Mouse (Mus musculus) intestine, postnatal 0 days (tissue): ENCODE data around the gene Slco3a1. TPM values are rescaled to one million over a fixed set of nuclear protein-coding genes. Genes with fewer than 3 reads are reported as not detected.

ENCODE experiments used
- ATAC-seq: fragments of 200-750 bp; cut with Nextera tagmentation; 2 replicates; pipeline ENCODE4 v1.8.0; 2017; ENCODE audit warnings: mild to moderate bottlenecking, moderate TSS enrichment, moderate library complexity
- H3K27ac ChIP-seq: fragments of 300-500 bp; sonication (generic); 2 replicates; pipeline ENCODE4 v1.5.1; 2014; ENCODE audit warnings: mild to moderate bottlenecking, low read depth, low read length, moderate library complexity
- H3K27me3 ChIP-seq: fragments of 300-500 bp; sonication (generic); replicated peaks from 2 replicates; pipeline ENCODE4 v1.6.1; 2014; ENCODE audit warnings: low read length, mixed read lengths; ENCODE audit not compliant: control insufficient read depth, insufficient read depth
- H3K36me3 ChIP-seq: fragments of 300-500 bp; sonication (generic); 2 replicates; pipeline ENCODE4 v1.6.1; 2014; ENCODE audit warnings: mild to moderate bottlenecking, moderate library complexity; ENCODE audit not compliant: control insufficient read depth, insufficient read depth
- H3K4me1 ChIP-seq: fragments of 300-500 bp; sonication (generic); replicated peaks from 2 replicates; pipeline ENCODE4 v1.6.1; 2014; ENCODE audit warnings: antibody characterized with exemption, low read length, mixed read lengths; ENCODE audit not compliant: control insufficient read depth, insufficient read depth
- H3K4me2 ChIP-seq: fragments of 300-500 bp; sonication (generic); replicated peaks from 2 replicates; pipeline ENCODE4 v1.6.1; 2014; ENCODE audit warnings: low read depth, mild to moderate bottlenecking, moderate library complexity
- H3K4me3 ChIP-seq: fragments of 300-500 bp; sonication (generic); 2 replicates; pipeline ENCODE4 v1.5.1; 2014; ENCODE audit warnings: low read depth, low read length
- H3K9ac ChIP-seq: fragments of 300-500 bp; sonication (generic); 2 replicates; pipeline ENCODE4 v1.6.1; 2014; ENCODE audit warnings: mild to moderate bottlenecking, low read depth, low read length
- H3K9me3 ChIP-seq: fragments of 300-500 bp; sonication (generic); 2 replicates; pipeline ENCODE4 v1.6.1; 2016; ENCODE audit warnings: mixed run types; ENCODE audit not compliant: control insufficient read depth
- CTCF ChIP-seq: sonication (generic); IDR thresholded peaks from 2 replicates; pipeline ENCODE4 v1.5.1; 2016; ENCODE audit warnings: low read depth, mild to moderate bottlenecking, control low read depth, antibody characterized with exemption, moderate library complexity
- WGBS: fragments of 180-500 bp; shearing (Covaris S2); extraction: QIAGEN DNeasy Blood & Tissue Kit; methylation state at CpG from one replicate; pipeline ENCODE4 v1.1.7; 2014; 5-methylcytosine and 5-hydroxymethylcytosine counted together
- polyA plus RNA-seq: library from polyadenylated mRNA; unstranded; fragments of >200 nt; fragmentation: Nextera tagmentation; extraction: Ambion mirVana; gene quantifications from 2 replicates; pipeline ENCODE4 v1.2.1, GENCODE M21; 2015

The Slco3a1 gene
- polyA plus RNA-seq, 1 experiment from 2014 or later: 8.1 TPM

DNA sequence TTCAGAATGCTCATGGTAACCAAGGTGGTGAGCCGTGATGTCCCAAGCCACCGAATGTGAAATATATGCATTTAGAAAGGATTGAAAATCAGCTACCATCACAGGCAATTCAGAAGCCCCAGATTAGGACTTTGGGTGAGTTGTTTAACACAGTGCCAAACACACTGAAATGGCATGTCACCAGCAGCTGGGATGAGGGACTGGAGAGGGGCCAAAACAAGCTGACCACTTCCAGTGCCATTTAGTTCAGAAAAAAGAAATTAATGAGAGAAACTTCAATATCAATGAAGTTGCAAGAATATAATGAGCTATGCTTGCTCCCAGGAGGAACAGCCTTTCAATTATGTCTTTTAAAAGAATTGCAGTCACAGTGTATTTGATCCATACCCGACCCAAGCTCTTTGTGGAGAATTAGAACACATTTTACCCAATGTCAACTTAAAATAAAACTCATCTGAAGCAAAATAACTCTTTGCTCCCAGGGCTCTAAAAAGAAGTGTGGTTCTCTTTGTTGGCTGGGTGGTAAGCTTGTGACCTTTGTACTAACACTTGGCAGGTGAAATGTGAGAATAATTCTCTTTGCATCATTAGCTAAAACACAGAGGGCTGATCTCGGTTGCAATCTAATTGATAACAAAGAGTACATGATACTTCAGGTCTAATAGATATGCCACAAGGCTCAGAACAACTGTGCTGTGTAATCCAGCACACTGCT, 56.2 kb downstream of the Slco3a1 start:
- no peak for ATAC-seq
- Histone ChIP-seq H3K27ac (no peak overlapping the region), H3K36me3 (no peaks in the 10 kb centered on the region), H3K4me1 (no peaks in the 10 kb centered on the region), H3K27me3 (no peaks in the 10 kb centered on the region), H3K4me3 (no peak overlapping the region), H3K9ac (no peak overlapping the region), H3K9me3 (no peaks in the 10 kb centered on the region), H3K4me2 (no peak overlapping the region)
- TF ChIP-seq CTCF: no peak
- 83% methylated on average over 4 of the region's 4 CpGs for WGBS

GRCm38 (mm10) chr7:74497203-74497602, 57.4 kb downstream of the Slco3a1 start:
- no peaks in the 10 kb centered on the region for H3K27me3 ChIP-seq
- TF ChIP-seq CTCF: no peak
- 26% methylated on average over 2 of the region's 2 CpGs for WGBS
- H3K9ac ChIP-seq: no peak overlapping the region
- no peak overlapping the region for H3K4me2 ChIP-seq
- no peak overlapping the region for H3K4me3 ChIP-seq
- H3K4me1 ChIP-seq: no peaks in the 10 kb centered on the region
- H3K9me3 ChIP-seq: no peaks in the 10 kb centered on the region
- H3K36me3 ChIP-seq: no peaks in the 10 kb centered on the region
- H3K27ac ChIP-seq: no peak overlapping the region
- no peak for ATAC-seq

DNA sequence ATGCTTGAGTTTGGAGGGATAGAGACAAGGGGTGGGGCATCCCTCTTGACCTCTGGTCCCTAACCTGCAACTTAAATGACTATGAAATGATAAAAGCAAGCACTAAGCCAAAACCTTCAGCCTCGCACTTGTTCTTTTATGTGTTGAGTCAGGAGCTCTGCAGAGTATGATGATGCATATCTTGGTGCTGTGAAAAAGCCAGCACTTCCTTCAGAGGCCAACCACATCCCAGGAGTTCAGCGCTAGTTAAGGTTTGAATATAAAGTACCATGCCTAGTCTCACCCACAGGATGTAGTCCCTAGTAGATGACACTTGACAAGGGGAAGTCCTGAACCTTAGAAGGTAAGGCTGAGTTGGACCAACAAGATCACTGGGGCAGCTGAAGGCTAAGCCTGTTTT, 59.1 kb downstream of the Slco3a1 start:
- Histone ChIP-seq H3K4me2 (no peak overlapping the region), H3K36me3 (no peaks in the 10 kb centered on the region), H3K9me3 (no peaks in the 10 kb centered on the region), H3K4me1 (no peaks in the 10 kb centered on the region), H3K9ac (no peak overlapping the region), H3K27ac (no peak overlapping the region), H3K4me3 (no peak overlapping the region), H3K27me3 (no peaks in the 10 kb centered on the region)
- 84% methylated on average over 2 of the region's 2 CpGs for WGBS
- TF ChIP-seq CTCF: no peak
- ATAC-seq: no peak

- H3K9me3 ChIP-seq: no peaks in the 10 kb centered on the region
- H3K9ac ChIP-seq: no peak overlapping the region
- TF ChIP-seq CTCF: no peak
- H3K27ac ChIP-seq: no peak overlapping the region
- WGBS: 81% methylated on average over 1 of the region's 1 CpGs
- ATAC-seq: no peak
- H3K4me1 ChIP-seq: no peaks in the 10 kb centered on the region
- H3K36me3 ChIP-seq: no peaks in the 10 kb centered on the region
- no peaks in the 10 kb centered on the region for H3K27me3 ChIP-seq
- H3K4me3 ChIP-seq: no peak overlapping the region
- H3K4me2 ChIP-seq: no peak overlapping the region
Observed at GRCm38 (mm10) chr7:74493775-74494174, 60.8 kb downstream of the Slco3a1 start.

- Histone ChIP-seq H3K9ac (no peak overlapping the region), H3K9me3 (no peaks in the 10 kb centered on the region), H3K36me3 (no peaks in the 10 kb centered on the region), H3K4me2 (no peak overlapping the region), H3K4me1 (no peaks in the 10 kb centered on the region), H3K27me3 (no peaks in the 10 kb centered on the region), H3K27ac (no peak overlapping the region), H3K4me3 (no peak overlapping the region)
- TF ChIP-seq CTCF: no peak
- WGBS: 57% methylated on average over 9 of the region's 9 CpGs
- ATAC-seq: no peak
Observed at GRCm38 (mm10) chr7:74491683-74492355, 62.8 kb downstream of the Slco3a1 start.

DNA sequence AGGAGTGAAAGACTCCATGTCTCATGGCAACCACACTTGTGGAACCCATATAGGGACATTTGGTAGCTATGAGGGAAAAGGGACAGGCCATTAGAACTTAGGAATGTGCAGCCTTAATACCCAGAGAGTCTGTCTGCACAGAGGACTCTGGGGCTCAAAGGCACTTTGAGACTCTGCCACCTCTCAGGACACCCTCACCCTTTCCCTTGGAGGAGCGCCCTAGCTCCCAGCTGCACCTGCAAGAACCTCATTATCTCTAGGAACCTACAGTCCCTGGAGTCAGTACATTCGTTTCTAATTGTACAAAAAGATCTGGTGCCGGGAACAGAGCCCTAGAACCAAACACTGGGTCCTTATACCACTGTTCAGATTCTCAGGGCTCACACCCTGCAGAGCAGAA, 66.4 kb downstream of the Slco3a1 start:
- WGBS: 88% methylated on average over 3 of the region's 3 CpGs
- no peaks in the 10 kb centered on the region for H3K9me3 ChIP-seq
- H3K4me3 ChIP-seq: no peak overlapping the region
- ATAC-seq: no peak
- H3K9ac ChIP-seq: no peak overlapping the region
- no peak overlapping the region for H3K4me2 ChIP-seq
- no peaks in the 10 kb centered on the region for H3K4me1 ChIP-seq
- no peak overlapping the region for H3K27ac ChIP-seq
- H3K36me3 ChIP-seq: no peaks in the 10 kb centered on the region
- no peaks in the 10 kb centered on the region for H3K27me3 ChIP-seq
- no peak for TF ChIP-seq CTCF
